Mouse (Mus musculus): ENCODE results near the gene Kcnj15. TPM values are rescaled to one million over a fixed set of nuclear protein-coding genes. Genes with fewer than 3 reads are reported as not detected.

Kcnj15 gene
- total RNA-seq, 1 experiment: 0.04 TPM

DNA sequence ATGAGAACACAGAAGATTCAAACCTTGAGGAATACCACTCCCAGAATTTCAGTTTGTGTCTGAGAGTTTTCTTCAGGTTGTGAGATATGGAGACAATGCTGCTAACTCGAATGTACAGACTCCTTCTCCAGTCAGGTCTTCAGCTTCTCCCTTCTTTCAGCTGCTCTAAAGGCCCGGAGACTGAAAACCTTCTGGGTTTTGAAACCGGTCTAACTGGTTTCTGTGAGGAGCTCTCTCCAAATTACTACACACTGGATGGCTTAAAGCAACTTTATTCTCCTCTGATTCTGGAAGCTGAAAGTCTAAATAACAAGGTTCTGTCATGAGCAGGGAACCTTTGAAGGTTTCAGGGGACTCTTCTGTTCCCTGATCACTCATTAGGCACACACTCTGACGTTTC lies 36.3 kb upstream of the Kcnj15 start:
- TF ChIP-seq MAFK (IDR thresholded peaks at IDR 0.05; ENCODE audit: insufficient read depth, low read depth, low read length): no peak
- TF ChIP-seq HCFC1 (IDR thresholded peaks at IDR 0.05; ENCODE audit: borderline replicate concordance, insufficient read depth, low read length): no peak
- TF ChIP-seq ZC3H11A (IDR thresholded peaks at IDR 0.05; ENCODE audit: borderline replicate concordance, low read depth, low read length): no peak
- TF ChIP-seq CHD2 (IDR thresholded peaks at IDR 0.05; ENCODE audit: low read depth, low read length): no peak
- no peak for TF ChIP-seq ZNF384 (IDR thresholded peaks at IDR 0.05; ENCODE audit: low read depth, low read length)
- H3K27ac ChIP-seq (ENCODE audit: insufficient read depth, low read depth, low read length, poor library complexity, severe bottlenecking): no peak overlapping the region
- no peak overlapping the region for H3K4me3 ChIP-seq (ENCODE audit: insufficient read depth in 1 of 2, low read depth in 1 of 2, low read length in 2 of 2, poor library complexity in 1 of 2, severe bottlenecking in 1 of 2)
- DNase-seq (ENCODE audit: low read depth, low spot score): no peak
- H3K4me1 ChIP-seq (ENCODE audit: control insufficient read depth in 2 of 2, insufficient read depth in 2 of 2, low read length in 2 of 2, poor library complexity in 1 of 2): no peaks in the 10 kb centered on the region
- H3K9ac ChIP-seq (ENCODE audit: insufficient read depth, low read depth, low read length, poor library complexity, severe bottlenecking): no peak overlapping the region
- H3K36me3 ChIP-seq (ENCODE audit: control insufficient read depth, insufficient read depth, low read length, poor library complexity, severe bottlenecking): no peaks in the 10 kb centered on the region
- no peaks in the 10 kb centered on the region for H3K9me3 ChIP-seq (ENCODE audit: control insufficient read depth, insufficient read depth, low read depth, low read length)
- in situ Hi-C loops (cut with MboI; ENCODE audit: low sequenced_read_pairs in 2 of 2, unreplicated experiment in 2 of 2): no loop called here

DNA sequence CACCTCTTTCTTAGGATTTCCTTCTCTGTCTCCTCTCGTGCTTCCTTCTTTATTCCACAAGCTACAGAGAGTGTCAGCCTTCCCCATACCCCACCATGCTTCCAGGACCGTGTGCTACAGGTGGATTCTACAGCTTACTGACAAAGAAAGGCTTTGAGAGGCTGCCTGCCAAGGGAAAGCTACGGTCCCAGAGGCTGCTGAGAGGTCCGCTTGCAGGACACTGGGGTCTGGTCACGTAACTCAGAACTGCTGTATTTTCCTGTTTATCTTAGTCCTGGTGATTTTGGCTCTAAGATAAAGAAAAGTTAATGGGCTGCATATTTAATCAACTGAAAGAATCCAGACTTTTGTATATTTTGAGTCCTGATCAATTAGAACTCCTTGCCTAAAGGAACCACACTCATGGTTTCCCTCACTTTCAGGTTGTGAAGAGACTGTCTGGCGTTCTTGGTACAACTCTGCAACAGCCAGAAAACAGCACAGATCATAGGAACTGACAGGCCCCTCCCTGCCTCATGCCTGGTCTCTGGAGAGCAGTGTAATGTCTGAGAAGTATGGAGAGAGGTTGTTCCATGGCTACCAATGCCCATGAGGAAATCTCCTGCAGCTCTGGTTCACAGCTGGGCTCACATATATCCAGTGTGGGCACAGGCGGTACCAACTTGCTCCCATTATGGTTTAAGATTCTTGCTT lies 35.2 kb upstream of the Kcnj15 start:
- Histone ChIP-seq H3K36me3 (ENCODE audit: control insufficient read depth, insufficient read depth, low read length, poor library complexity, severe bottlenecking) (no peaks in the 10 kb centered on the region), H3K4me3 (ENCODE audit: insufficient read depth in 1 of 2, low read depth in 1 of 2, low read length in 2 of 2, poor library complexity in 1 of 2, severe bottlenecking in 1 of 2) (no peak overlapping the region), H3K9ac (ENCODE audit: insufficient read depth, low read depth, low read length, poor library complexity, severe bottlenecking) (no peak overlapping the region), H3K9me3 (ENCODE audit: control insufficient read depth, insufficient read depth, low read depth, low read length) (no peaks in the 10 kb centered on the region), H3K4me1 (ENCODE audit: control insufficient read depth in 2 of 2, insufficient read depth in 2 of 2, low read length in 2 of 2, poor library complexity in 1 of 2) (no peaks in the 10 kb centered on the region), H3K27ac (ENCODE audit: insufficient read depth, low read depth, low read length, poor library complexity, severe bottlenecking) (no peak overlapping the region)
- in situ Hi-C loops (cut with MboI; ENCODE audit: low sequenced_read_pairs in 2 of 2, unreplicated experiment in 2 of 2): no loop called here
- DNase-seq (ENCODE audit: low read depth, low spot score): no peak
- no peak for TF ChIP-seq ZNF384 (IDR thresholded peaks at IDR 0.05; ENCODE audit: low read depth, low read length)
- TF ChIP-seq HCFC1 (IDR thresholded peaks at IDR 0.05; ENCODE audit: borderline replicate concordance, insufficient read depth, low read length): no peak
- TF ChIP-seq CHD2 (IDR thresholded peaks at IDR 0.05; ENCODE audit: low read depth, low read length): no peak
- no peak for TF ChIP-seq MAFK (IDR thresholded peaks at IDR 0.05; ENCODE audit: insufficient read depth, low read depth, low read length)
- TF ChIP-seq ZC3H11A (IDR thresholded peaks at IDR 0.05; ENCODE audit: borderline replicate concordance, low read depth, low read length): no peak

DNA sequence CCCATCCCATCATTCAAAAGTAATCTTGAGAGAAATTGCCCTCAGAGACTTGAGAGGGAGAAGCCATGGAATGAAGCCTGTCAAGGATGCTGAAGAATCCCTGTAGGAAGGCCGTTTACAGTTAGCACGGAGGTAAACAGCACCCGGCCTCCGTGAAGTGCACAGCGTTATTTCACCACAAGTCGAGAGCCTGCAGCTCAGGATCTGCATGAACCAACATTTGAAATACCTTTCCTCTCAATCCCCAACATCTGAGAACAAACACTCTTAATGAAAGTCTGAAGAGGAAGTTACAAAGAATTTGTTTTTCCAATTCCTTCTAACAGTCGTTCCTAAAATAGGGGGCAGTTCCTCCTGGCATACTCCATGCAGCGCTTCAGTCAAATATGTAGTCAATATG lies 33.9 kb upstream of the Kcnj15 start:
- in situ Hi-C loops (cut with MboI; ENCODE audit: low sequenced_read_pairs in 2 of 2, unreplicated experiment in 2 of 2): no loop called here
- H3K4me1 ChIP-seq (ENCODE audit: control insufficient read depth in 2 of 2, insufficient read depth in 2 of 2, low read length in 2 of 2, poor library complexity in 1 of 2): no peaks in the 10 kb centered on the region
- H3K9me3 ChIP-seq (ENCODE audit: control insufficient read depth, insufficient read depth, low read depth, low read length): no peaks in the 10 kb centered on the region
- H3K9ac ChIP-seq (ENCODE audit: insufficient read depth, low read depth, low read length, poor library complexity, severe bottlenecking): no peak overlapping the region
- no peak overlapping the region for H3K27ac ChIP-seq (ENCODE audit: insufficient read depth, low read depth, low read length, poor library complexity, severe bottlenecking)
- no peak overlapping the region for H3K4me3 ChIP-seq (ENCODE audit: insufficient read depth in 1 of 2, low read depth in 1 of 2, low read length in 2 of 2, poor library complexity in 1 of 2, severe bottlenecking in 1 of 2)
- TF ChIP-seq ZC3H11A (IDR thresholded peaks at IDR 0.05; ENCODE audit: borderline replicate concordance, low read depth, low read length): no peak
- no peak for TF ChIP-seq MAFK (IDR thresholded peaks at IDR 0.05; ENCODE audit: insufficient read depth, low read depth, low read length)
- no peak for TF ChIP-seq CHD2 (IDR thresholded peaks at IDR 0.05; ENCODE audit: low read depth, low read length)
- no peak for TF ChIP-seq HCFC1 (IDR thresholded peaks at IDR 0.05; ENCODE audit: borderline replicate concordance, insufficient read depth, low read length)
- TF ChIP-seq ZNF384 (IDR thresholded peaks at IDR 0.05; ENCODE audit: low read depth, low read length): no peak
- no peak for DNase-seq (ENCODE audit: low read depth, low spot score)
- H3K36me3 ChIP-seq (ENCODE audit: control insufficient read depth, insufficient read depth, low read length, poor library complexity, severe bottlenecking): no peaks in the 10 kb centered on the region

DNA sequence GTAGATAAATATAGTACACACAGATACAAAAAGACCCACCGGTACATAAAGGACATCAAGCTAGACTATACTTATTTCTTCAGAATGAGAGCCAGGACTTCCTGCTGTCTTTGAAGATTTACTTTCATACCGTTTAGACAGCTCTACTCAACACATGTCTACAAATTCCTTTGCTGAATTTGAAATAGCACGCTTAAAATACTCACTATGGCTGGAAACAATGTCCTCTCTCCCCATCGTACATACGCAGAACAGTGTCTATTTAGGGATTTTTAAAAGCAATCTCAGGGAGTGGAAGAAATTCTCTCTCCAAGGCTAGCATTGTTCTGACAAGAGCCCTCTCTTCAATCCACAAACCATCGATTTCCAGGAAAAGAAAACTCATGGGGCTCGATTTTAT lies 32.1 kb upstream of the Kcnj15 start:
- Histone ChIP-seq H3K4me3 (ENCODE audit: insufficient read depth in 1 of 2, low read depth in 1 of 2, low read length in 2 of 2, poor library complexity in 1 of 2, severe bottlenecking in 1 of 2) (no peak overlapping the region), H3K9ac (ENCODE audit: insufficient read depth, low read depth, low read length, poor library complexity, severe bottlenecking) (no peak overlapping the region), H3K36me3 (ENCODE audit: control insufficient read depth, insufficient read depth, low read length, poor library complexity, severe bottlenecking) (no peaks in the 10 kb centered on the region), H3K9me3 (ENCODE audit: control insufficient read depth, insufficient read depth, low read depth, low read length) (no peaks in the 10 kb centered on the region), H3K4me1 (ENCODE audit: control insufficient read depth in 2 of 2, insufficient read depth in 2 of 2, low read length in 2 of 2, poor library complexity in 1 of 2) (no peaks in the 10 kb centered on the region), H3K27ac (ENCODE audit: insufficient read depth, low read depth, low read length, poor library complexity, severe bottlenecking) (no peak overlapping the region)
- no peak for TF ChIP-seq MAFK (IDR thresholded peaks at IDR 0.05; ENCODE audit: insufficient read depth, low read depth, low read length)
- TF ChIP-seq ZC3H11A (IDR thresholded peaks at IDR 0.05; ENCODE audit: borderline replicate concordance, low read depth, low read length): no peak
- no peak for TF ChIP-seq ZNF384 (IDR thresholded peaks at IDR 0.05; ENCODE audit: low read depth, low read length)
- no peak for TF ChIP-seq HCFC1 (IDR thresholded peaks at IDR 0.05; ENCODE audit: borderline replicate concordance, insufficient read depth, low read length)
- no peak for TF ChIP-seq CHD2 (IDR thresholded peaks at IDR 0.05; ENCODE audit: low read depth, low read length)
- DNase-seq (ENCODE audit: low read depth, low spot score): no peak
- in situ Hi-C loops (cut with MboI; ENCODE audit: low sequenced_read_pairs in 2 of 2, unreplicated experiment in 2 of 2): no loop called here
